Mouse (Mus musculus) embryonic facial prominence, embryonic 10.5 days (tissue): Measurements from ENCODE around the gene Nxnl2. TPM values are rescaled to one million over a fixed set of nuclear protein-coding genes. Genes with fewer than 3 reads are reported as not detected.
A peak's percentile ranks its signal among the peaks of the same experiment; 100 is the strongest.
"Not testable (repeated sequence)": the region's sequence is repeated elsewhere in the genome, so short reads cannot be mapped to it uniquely, and the experiment has no call there.

Source experiments
- DNase-seq: peaks from one replicate; pipeline ENCODE4 v3.0.0-alpha.2; 2017; ENCODE audit warnings: low spot score
- H3K27ac ChIP-seq: fragments of 300-500 bp; sonication (generic); replicated peaks from 2 replicates; pipeline ENCODE4 v1.5.1; 2016; ENCODE audit warnings: mild to moderate bottlenecking
- H3K27me3 ChIP-seq: fragments of 300-500 bp; sonication (generic); replicated peaks from 2 replicates; pipeline ENCODE4 v1.6.1; 2016; ENCODE audit warnings: low read depth, mild to moderate bottlenecking; ENCODE audit not compliant: poor library complexity, severe bottlenecking
- H3K36me3 ChIP-seq: fragments of 300-500 bp; sonication (generic); replicated peaks from 2 replicates; pipeline ENCODE4 v1.6.1; 2016; ENCODE audit warnings: mild to moderate bottlenecking, moderate library complexity
- H3K4me1 ChIP-seq: fragments of 300-500 bp; sonication (generic); 2 replicates; pipeline ENCODE4 v1.6.1; 2016
- H3K4me3 ChIP-seq: fragments of 300-500 bp; sonication (generic); 2 replicates; pipeline ENCODE4 v1.5.1; 2016; ENCODE audit warnings: mild to moderate bottlenecking, moderate library complexity
- H3K9me3 ChIP-seq: fragments of 300-500 bp; sonication (generic); 2 replicates; pipeline ENCODE4 v1.6.1; 2016; ENCODE audit warnings: mild to moderate bottlenecking
- WGBS: fragments of 180-500 bp; shearing (Covaris S2); methylation state at CpG from one replicate; pipeline ENCODE4 v1.1.7; 2016; 5-methylcytosine and 5-hydroxymethylcytosine counted together
- polyA plus RNA-seq: library from polyadenylated mRNA; unstranded; fragments of >200 nt; fragmentation: Nextera tagmentation; extraction: Ambion mirVana; gene quantifications from 2 replicates; pipeline ENCODE4 v1.2.1, GENCODE M21; 2016

Gene Nxnl2
- polyA plus RNA-seq, 1 experiment from 2014 or later = 0.67 TPM

DNA sequence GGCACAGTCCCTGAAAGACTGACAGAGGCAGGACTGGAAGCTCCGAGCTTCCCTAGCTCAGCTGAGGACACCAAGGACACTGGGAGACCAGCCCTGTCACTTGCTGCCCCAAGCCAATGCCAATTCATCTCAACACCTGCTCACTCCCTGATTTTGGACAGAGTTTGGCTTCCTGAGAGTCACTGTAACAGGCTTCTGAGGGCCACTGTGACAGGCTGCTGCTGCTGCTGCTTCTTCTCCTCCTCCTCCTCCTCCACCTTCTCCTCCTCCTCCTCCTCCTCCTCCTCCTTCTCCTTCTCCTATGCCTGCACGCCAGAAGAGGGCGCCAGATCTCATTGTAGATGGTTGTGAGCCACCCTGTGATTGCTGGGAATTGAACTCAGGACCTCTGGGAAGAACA, 19.5 kb downstream of the Nxnl2 start:
- H3K4me3 ChIP-seq = no peak overlapping the region
- H3K27ac ChIP-seq = no peak overlapping the region
- H3K27me3 ChIP-seq = no peaks in the 10 kb centered on the region
- H3K9me3 ChIP-seq = 0 out of 2 replicates have a peak, but pooled peaks cover 4% of the 10 kb centered on the region
- DNase-seq = no peak
- 0 out of 2 replicates have a peak, but pooled peaks cover 5% of the 10 kb centered on the region for H3K4me1 ChIP-seq
- H3K36me3 ChIP-seq = no peaks in the 10 kb centered on the region
- WGBS = 58% methylated on average over 3 of the region's 3 CpGs

DNA sequence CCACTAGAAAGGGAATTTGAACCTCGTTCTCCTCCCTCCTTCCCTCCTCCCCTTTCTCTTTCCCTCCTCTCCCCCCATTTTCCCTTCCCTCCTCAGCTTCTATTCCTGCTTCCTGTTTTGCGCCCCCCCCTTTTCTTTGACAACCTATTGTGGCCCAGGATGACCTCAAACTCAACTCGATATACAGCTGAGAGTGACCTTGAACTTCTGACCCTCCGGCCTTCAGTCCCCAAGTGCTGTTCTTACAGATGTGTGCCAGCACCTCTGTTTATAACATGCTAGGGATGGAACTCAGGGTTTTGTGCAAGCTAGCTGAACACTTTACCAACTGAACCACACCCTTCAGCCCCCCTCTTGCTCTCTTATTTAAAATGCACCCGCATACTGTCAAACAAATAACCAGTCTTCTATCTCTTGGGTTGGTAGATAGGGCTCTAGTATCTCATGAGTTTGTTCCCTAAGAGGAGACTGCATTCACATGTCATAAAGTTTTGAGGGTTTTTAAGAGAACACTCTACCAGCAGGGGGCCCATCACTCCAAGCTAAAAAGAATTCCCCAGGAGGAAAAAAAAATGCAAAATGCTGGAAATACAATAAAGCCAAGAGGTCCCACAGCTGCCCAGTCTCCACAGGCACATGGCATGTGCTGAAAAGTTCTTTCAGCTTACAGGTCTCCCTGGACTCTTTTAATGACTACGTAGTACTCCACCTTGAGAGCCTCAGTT, 20.8 kb downstream of the Nxnl2 start:
- peak; percentile 39 for DNase-seq
- Histone ChIP-seq H3K36me3 (no peaks in the 10 kb centered on the region), H3K4me1 (0 out of 2 replicates have a peak, but pooled peaks cover 5% of the 10 kb centered on the region), H3K27ac (no peak overlapping the region), H3K27me3 (no peaks in the 10 kb centered on the region), H3K4me3 (no peak overlapping the region), H3K9me3 (0 out of 2 replicates have a peak, but pooled peaks cover 4% of the 10 kb centered on the region)
- WGBS = 83% methylated on average over 6 of the region's 6 CpGs

DNA sequence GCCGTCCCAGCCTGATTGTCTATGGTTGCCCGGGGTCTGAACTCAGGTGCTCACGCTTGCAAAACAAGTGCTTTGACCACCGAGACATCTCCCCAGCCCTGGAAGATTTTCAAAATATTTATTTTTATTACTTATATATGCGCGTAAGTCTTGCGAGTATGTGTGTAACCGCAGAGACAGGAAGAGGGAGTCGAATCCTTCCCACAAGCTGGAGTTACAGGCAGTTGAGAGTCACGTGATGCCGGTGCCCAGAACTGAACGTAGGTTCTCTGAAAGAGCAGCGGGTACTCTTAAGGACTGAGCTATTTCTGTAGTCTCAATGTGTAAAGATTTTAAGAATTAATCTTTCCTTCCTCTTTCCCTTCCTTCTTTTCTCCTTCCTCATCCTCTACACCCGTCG, 23.1 kb downstream of the Nxnl2 start:
- no peak overlapping the region for H3K4me3 ChIP-seq
- 90% methylated on average over 15 of the region's 15 CpGs for WGBS
- 0 out of 2 replicates have a peak, but pooled peaks cover 4% of the 10 kb centered on the region for H3K9me3 ChIP-seq
- H3K27ac ChIP-seq = no peak overlapping the region
- no peaks in the 10 kb centered on the region for H3K27me3 ChIP-seq
- H3K4me1 ChIP-seq = 0 out of 2 replicates have a peak, but pooled peaks cover 5% of the 10 kb centered on the region
- no peak for DNase-seq
- no peaks in the 10 kb centered on the region for H3K36me3 ChIP-seq

DNA sequence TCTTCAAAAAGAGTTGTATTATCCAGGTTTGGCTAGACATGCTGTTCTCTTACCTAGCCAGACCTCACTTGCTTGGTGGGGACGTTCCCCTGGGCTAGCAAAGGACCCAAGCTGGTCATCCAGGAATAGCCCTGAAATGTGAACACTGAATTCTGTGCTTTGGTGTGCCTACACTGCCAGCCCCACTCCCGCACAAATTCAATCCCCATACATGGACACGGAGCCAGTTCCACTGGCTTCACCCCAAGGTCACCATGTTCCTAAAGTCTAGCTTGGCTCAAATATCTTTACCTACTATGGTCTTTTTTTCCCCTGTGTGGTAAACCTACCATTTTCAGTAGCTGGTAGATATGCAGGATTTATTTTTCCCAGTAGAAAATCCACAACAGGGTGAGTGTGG, 26.9 kb downstream of the Nxnl2 start:
- Histone ChIP-seq H3K27ac (no peak overlapping the region), H3K4me1 (no peaks in the 10 kb centered on the region), H3K4me3 (no peak overlapping the region), H3K9me3 (peaks cover 5% of the 10 kb centered on the region; the same call in 1 of the 2 replicates), H3K36me3 (no peaks in the 10 kb centered on the region), H3K27me3 (peaks cover 12% of the 10 kb centered on the region; the same call in 1 of the 2 replicates)
- no peak for DNase-seq
- 84% methylated on average over 3 of the region's 3 CpGs for WGBS

DNA sequence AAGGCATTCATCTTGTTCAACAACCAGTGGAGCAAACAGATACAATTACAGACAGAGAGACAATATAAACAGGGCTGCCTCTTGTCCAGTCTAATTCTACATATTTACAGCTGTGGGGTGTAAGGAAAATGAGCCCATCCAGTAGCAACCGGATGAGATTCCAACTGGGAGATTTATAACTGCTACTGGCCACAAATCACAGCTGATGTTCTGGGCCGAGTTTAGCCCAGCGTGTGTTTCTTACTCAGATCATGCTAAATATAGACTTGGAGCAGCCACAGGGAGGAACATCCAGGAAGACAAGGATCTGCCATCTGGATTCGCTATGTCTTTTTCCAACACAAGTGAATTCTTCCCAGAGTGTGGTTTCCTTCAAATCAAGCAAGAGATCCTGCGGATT, 27.4 kb downstream of the Nxnl2 start:
- H3K9me3 ChIP-seq = peaks cover 5% of the 10 kb centered on the region; the same call in 1 of the 2 replicates

DNA sequence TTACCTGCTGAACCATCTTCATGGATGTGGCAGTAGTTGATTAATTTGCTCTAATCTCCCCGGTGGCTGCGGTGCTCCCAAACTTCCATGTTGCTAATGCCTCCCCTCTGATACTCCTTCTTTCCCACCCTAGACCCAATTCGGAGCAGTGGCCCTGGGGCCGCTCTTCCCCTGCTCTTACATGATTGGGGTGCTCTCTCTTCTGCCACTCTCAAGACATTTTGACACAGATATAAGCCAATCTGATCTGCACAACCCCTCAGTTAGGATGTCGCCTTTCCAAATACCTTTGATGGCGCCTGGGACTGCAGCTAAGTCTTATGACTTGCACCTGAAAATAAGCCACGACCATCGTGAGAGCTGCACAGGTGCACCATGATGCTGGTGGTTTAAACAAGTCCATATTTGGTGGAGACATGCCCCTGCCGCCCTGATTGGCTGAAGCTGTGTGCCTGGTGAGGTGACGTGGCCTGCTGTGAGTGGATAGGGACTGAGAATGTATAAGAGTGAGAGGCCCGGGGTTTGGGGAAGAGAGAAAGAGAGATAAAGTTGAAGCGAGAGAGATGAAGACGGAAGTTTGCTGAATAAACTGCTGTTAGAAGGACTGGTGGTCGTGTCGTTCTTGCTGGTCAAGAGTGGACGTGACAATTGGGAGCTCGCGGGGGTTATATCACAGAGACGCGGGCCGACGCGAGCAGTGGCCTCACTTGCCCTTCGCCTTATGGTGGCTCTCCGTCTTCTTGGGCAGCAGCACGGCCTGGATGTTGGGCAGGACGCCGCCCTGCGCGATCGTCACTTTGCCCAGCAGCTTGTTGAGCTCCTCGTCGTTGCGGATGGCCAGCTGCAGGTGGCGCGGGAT, 31.4 kb downstream of the Nxnl2 start:
- H3K9me3 ChIP-seq, H3K27ac ChIP-seq, H3K36me3 ChIP-seq, H3K4me1 ChIP-seq, DNase-seq: not testable (repeated sequence)
- Histone ChIP-seq H3K4me3 (peak overlapping the region; percentile 47), H3K27me3 (peaks cover 19% of the 10 kb centered on the region)
- 42% methylated on average over 36 of the region's 36 CpGs for WGBS

More for the DNA sequence above, 27.4 kb downstream of the Nxnl2 start:
- no peak for DNase-seq
- Histone ChIP-seq H3K4me3 (no peak overlapping the region), H3K27ac (no peak overlapping the region), H3K36me3 (no peaks in the 10 kb centered on the region), H3K27me3 (peaks cover 12% of the 10 kb centered on the region; the same call in 1 of the 2 replicates), H3K4me1 (no peaks in the 10 kb centered on the region)
- WGBS = 88% methylated on average over 5 of the region's 5 CpGs

DNA sequence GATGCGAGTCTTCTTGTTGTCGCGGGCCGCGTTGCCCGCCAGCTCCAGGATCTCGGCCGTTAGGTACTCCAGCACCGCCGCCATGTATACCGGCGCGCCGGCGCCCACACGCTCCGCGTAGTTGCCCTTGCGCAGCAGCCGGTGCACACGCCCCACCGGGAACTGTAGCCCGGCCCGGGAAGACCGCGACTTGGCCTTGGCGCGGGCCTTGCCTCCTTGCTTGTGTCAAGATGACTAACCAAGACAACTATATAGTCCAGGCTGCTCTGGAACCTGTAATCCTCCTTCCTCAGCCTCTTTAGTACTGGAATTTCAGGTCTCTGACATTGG, 32.0 kb downstream of the Nxnl2 start:
- Histone ChIP-seq H3K4me3 (peak overlapping the region; percentile 47), H3K27me3 (peaks cover 19% of the 10 kb centered on the region)
- H3K9me3 ChIP-seq, H3K36me3 ChIP-seq, H3K27ac ChIP-seq, H3K4me1 ChIP-seq: not testable (repeated sequence)
- DNase-seq = peak; percentile 43
- 5% methylated on average over 28 of the region's 28 CpGs for WGBS

DNA sequence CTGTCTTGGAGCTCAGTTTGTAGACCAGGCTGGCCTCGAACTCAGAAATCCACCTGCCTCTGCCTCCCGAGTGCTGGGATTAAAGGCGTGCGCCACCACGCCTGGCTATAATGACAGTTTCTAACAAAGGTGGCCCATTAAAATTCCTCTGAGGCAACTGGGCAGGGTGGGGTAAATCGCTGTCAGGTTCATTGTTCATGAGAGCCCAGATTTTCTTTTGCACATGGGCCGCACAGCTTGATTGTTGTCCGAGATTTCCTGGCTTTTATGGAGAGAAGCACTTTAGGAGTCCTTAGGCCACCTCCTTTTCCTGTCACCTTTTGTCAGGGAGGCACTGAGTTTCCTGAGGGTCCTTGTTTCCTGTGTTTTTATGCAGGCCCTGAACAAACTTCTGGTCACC, 32.6 kb downstream of the Nxnl2 start:
- Histone ChIP-seq H3K9me3 (peaks cover 5% of the 10 kb centered on the region; the same call in 1 of the 2 replicates), H3K36me3 (no peaks in the 10 kb centered on the region), H3K4me3 (no peak overlapping the region), H3K27ac (no peak overlapping the region), H3K4me1 (peaks cover 2% of the 10 kb centered on the region), H3K27me3 (peaks cover 19% of the 10 kb centered on the region)
- WGBS = 91% methylated on average over 8 of the region's 8 CpGs
- no peak for DNase-seq

DNA sequence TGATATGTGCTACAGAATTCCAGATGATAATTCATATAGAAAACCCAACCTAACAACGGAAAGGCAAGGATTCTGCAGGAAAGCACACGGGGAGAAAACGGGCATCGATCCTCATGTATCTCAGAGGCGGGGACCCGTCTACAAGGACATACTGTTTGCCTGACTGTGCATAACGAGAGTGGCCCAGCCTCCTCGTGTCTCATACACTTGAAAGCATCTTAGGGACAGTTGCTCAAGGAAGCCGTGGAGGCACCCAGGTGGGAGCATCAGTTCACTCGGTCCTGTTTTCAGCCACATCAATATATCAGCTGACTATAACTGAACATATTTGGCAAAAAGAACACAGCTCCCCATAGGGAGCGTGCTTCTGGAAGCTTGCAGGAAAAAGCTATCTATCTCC, 33.3 kb downstream of the Nxnl2 start:
- H3K9me3 ChIP-seq, H3K4me1 ChIP-seq, H3K4me3 ChIP-seq, H3K36me3 ChIP-seq, DNase-seq, H3K27ac ChIP-seq: not testable (repeated sequence)
- peaks cover 19% of the 10 kb centered on the region for H3K27me3 ChIP-seq
- 95% methylated on average over 11 of the region's 11 CpGs for WGBS

DNA sequence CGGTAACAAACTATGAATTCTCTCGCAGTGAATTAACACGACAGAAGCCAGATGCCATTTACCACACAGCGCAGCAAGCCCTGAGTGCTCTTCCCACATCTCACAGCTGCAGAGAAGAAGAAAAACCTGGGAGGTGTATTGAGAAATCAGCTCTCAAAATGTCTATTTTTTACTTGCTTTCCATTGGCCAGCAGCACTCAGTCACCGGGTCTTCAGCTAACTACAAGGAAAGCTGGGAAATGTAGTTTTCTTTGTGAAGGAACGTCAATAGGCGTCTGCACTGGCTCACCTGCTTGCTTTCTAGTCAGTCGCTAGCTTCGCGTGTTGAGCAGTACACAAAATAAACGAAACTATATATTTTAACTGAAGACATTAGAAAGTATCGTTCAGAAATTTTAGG, 37.1 kb downstream of the Nxnl2 start:
- no peaks in the 10 kb centered on the region for H3K36me3 ChIP-seq
- H3K27me3 ChIP-seq = peaks cover 7% of the 10 kb centered on the region; the same call in 1 of the 2 replicates
- H3K4me3 ChIP-seq = no peak overlapping the region
- no peak overlapping the region for H3K27ac ChIP-seq
- WGBS = 76% methylated on average over 12 of the region's 12 CpGs
- H3K4me1 ChIP-seq = peaks cover 7% of the 10 kb centered on the region
- DNase-seq = no peak
- no peaks in the 10 kb centered on the region for H3K9me3 ChIP-seq

DNA sequence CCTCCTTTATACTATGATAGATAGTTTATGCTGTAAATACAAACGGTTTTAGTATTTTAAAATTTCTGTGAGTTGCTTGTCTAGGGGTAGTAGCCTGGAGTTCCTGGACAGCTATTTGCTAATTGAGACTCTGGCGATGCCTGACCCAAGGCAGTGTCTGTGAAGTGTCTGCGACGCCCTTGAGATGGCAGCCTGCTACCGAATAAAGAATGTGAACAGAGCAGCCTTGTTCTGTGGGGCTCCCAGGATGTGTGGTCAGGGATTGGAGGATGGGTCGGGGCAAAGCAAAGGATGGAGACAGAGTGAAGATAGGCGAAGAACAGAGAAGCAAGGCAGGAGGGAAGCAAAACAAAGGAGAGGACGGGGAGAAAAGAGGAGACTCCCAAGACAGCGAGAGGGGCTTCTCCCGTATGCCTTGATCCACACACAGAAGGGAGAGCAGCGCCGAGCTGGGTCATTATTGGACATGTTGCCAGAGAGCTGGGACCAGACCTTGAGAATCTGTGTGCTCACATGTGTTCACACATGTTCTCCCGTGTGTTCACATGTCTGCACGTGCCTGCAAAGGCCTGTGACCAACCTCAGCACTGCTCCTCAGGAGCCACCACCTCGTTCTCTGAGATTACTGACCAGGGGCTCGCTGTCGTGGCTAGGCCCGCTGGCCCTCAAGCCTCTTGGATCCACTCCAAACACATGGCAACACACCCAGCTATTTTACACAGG, 37.7 kb downstream of the Nxnl2 start:
- 62% methylated on average over 18 of the region's 18 CpGs for WGBS
- Histone ChIP-seq H3K36me3 (no peaks in the 10 kb centered on the region), H3K4me3 (no peak overlapping the region), H3K4me1 (peaks cover 7% of the 10 kb centered on the region), H3K27me3 (peaks cover 4% of the 10 kb centered on the region; the same call in 1 of the 2 replicates), H3K9me3 (no peaks in the 10 kb centered on the region), H3K27ac (peak overlapping the region; percentile 73)
- peak; percentile 62 for DNase-seq

DNA sequence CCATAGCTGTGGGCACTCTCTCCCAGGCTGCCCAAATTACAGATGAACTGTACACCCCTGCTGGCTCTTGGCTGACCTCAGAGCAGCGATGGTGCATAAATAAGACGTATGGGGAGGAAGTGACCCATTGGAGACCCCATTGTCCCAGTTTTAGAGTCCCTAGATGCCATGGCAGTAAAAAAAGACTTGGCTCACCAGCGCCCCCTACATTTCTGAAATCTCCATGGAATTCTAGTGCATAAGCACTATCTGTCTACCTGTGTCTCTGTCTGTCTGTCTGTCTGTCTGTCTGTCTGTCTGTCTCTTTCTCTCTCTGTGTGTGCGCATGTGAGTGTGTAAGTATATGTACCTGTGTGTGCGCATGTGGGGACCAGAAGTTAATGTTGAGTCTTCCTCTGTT, 39.8 kb downstream of the Nxnl2 start:
- 78% methylated on average over 5 of the region's 5 CpGs for WGBS
- Histone ChIP-seq H3K9me3 (no peaks in the 10 kb centered on the region), H3K36me3 (no peaks in the 10 kb centered on the region), H3K27ac (no peak overlapping the region), H3K27me3 (no peaks in the 10 kb centered on the region), H3K4me3 (no peak overlapping the region), H3K4me1 (peaks cover 7% of the 10 kb centered on the region)
- no peak for DNase-seq
